Mouse (Mus musculus) 416B (cell line): ENCODE data around the gene Foxk1.

ENCODE experiments used
- DNase-seq: peaks from one replicate; pipeline ENCODE4 v3.0.0; 2011; ENCODE audit warnings: low read depth

Gene Foxk1

DNA sequence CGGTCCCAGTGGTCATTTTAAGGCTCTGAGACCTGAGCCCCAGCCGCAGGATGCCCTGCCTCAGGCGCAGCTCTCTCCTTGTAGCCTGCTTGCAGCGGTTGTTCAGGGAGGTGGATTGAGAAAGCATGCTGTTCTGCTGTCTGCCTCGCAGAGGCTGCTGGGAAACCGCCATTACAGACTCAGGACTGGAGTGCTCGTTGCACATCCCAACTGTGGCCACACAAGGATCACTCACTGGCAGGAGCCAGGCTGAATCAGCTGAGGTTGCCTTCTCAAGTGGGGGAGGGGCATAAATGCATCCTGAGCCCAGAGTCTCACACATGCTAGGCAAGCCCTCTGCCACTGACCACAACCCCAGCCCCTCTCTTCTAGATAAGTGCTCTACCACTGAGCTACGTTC, 44.4 kb downstream of the Foxk1 start:
- peak; percentile 55 for DNase-seq

DNA sequence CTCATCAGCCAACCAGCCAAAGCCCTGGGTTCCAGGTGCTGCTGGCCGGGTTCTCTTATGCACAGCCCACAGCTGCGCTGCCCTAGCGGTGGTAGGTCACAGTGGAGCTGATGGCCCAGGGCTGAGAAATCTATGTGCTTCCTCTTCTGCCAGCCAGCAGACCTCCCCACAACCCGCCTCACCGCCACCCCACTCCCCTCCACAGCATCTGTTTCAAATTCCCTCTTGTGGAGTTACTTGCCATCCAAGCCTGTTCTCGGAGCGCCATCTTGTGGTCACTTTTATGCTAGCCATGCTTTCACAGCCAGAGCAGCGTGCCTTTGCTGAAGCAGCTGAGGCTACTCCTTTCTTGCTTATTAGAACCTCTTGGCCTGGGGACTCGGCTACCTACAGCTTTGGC, 46.8 kb downstream of the Foxk1 start:
- DNase-seq = peak; percentile 96

DNA sequence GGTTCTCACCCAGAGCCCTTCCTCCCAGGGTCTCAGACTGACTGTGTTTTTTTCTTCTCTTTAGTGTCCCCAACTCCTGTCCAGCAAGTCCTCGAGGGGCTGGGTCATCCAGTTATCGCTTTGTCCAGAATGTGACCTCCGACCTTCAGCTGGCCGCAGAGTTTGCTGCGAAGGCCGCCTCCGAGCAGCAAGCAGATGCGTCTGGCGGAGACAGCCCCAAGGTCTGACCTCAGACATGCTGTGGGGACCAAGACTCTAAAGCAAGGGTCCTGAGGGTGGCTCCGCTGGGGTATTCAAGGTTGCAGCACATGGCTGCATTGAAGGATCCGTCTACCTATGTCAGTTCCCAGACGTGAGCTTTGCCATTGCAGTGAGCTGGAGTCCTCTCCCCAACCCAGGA, 47.3 kb downstream of the Foxk1 start:
- no peak for DNase-seq

- DNase-seq = no peak
Observed at GRCm38 (mm10) chr5:142450846-142451245, 49.5 kb downstream of the Foxk1 start.

DNA sequence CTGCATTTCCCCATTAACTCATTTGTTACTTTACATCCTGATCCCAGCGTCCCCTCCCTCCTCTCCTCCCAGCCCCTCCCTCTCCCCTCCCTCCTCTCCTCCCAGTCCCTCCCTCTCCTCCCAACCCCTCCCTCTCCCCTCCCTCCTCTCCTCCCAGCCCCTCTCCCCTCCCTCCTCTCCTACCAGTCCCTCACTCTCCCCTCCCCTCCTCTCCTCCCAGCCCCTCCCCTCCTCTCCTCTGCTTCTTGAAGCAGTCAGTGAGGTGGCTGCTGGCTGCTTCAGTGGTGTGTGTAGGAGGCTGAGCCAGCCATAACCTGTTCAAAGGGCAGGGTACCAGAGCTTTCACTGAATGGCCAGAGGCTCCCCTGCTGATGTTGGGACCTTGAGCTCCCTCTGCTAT, 50.5 kb downstream of the Foxk1 start:
- DNase-seq = peak; percentile 79

DNA sequence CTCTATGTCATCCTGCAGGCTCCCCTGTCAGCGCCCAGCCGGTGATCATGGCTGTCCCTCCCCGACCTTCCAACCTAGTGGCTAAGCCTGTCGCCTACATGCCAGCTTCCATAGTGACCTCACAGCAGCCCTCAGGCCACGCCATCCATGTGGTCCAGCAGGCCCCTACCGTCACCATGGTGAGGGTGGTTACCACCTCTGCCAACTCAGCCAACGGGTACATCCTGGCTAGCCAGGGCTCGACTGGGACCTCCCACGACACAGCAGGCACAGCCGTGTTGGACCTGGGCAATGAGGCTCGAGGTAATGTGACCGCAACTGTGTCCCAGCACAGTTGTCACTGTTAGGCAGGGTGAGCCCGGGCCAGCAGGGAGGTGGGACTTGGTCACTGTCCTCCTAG, 52.4 kb downstream of the Foxk1 start:
- no peak for DNase-seq

- DNase-seq = no peak
Observed at GRCm38 (mm10) chr5:142456318-142456717, 55.0 kb downstream of the Foxk1 start.

DNA sequence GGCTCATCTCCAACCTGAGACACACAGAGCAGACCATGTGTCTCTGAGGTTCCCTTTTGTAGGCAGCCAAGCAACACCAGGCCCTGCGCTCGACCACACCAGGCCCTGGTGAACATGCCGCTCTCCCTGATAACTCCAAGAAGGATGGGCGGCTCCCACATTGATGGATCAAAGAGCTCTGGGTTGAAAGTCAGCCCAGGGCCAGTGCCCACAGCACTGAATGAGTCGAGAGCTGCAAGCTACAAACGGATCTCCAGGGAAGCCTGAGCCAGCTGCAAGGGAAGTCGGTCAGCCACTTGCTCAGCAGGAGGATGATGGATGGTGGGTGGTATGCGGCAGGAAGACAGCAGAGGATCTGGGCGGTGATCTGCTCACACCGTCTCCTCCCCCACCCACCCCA, 56.0 kb downstream of the Foxk1 start:
- DNase-seq = no peak

GRCm38 (mm10) chr5:142458791-142459557, 57.7 kb downstream of the Foxk1 start:
- DNase-seq = no peak

- no peak for DNase-seq
Observed at GRCm38 (mm10) chr5:142459834-142460233, 58.5 kb downstream of the Foxk1 start.

DNA sequence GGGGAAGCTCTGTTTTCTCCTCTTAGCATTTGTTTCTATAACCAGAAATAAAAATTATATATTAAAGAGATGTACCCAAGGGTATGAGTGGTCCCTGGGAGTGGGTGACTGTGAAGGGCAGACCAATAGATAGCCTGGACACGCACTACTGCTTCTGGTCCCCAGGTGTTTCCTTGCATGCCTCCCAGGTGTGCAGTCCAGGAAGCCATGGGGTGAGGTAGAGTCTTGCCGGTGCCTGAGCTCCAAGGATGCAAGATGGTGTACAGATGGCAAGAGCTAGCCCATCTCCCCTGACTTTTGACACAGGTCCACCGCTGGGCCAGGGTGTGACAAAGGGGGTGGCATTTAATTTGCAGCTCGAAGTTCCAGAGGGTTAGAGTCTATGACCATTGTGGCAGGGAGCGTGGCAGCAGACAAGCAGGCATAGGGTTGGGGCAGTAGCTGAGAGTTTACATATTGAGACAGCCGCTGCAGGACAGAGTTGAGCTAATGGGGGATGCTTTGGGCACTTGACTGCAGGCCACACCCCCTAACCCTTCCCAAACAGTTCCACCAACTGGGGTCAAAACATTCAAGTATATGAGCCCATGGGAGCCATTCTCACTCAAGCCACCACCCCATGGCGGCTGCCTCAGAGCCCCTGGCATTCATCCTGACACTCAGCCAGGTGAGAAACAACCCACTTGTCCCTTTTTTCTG, 60.8 kb downstream of the Foxk1 start:
- no peak for DNase-seq

DNA sequence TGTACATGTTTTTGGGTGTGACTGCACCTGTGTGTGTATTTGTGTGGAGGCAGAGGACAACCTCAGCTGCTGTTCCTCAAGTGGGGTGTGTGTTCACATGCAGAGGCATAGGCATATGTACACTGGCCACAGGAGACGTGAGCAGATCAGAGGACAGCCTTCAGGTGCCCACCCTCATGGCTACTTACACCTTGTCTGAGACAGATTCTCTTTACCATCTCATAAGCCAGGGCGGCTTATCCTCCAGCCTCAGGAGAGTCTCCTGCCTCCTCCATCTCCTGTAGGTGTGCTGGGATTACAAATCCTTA, 61.3 kb downstream of the Foxk1 start:
- no peak for DNase-seq

DNA sequence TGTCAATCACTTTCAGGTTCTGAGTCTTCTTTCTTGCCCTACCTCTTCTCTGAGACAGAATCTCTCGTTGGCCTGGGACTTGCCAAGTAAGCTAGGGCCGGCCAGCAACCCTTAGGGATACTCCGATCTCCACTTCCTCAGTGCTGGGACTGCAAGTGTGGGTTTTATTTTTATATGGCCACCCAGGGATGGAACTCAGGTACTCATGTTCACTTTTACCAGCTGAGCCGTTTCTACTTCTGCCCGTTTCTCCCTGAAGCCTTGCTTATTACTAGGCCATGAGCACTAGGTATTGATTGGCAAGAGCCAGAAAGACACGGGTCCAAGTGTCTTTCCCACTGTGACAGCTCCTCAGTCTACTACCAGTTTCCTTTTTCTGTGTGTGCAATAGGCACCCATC, 61.7 kb downstream of the Foxk1 start:
- no peak for DNase-seq

DNA sequence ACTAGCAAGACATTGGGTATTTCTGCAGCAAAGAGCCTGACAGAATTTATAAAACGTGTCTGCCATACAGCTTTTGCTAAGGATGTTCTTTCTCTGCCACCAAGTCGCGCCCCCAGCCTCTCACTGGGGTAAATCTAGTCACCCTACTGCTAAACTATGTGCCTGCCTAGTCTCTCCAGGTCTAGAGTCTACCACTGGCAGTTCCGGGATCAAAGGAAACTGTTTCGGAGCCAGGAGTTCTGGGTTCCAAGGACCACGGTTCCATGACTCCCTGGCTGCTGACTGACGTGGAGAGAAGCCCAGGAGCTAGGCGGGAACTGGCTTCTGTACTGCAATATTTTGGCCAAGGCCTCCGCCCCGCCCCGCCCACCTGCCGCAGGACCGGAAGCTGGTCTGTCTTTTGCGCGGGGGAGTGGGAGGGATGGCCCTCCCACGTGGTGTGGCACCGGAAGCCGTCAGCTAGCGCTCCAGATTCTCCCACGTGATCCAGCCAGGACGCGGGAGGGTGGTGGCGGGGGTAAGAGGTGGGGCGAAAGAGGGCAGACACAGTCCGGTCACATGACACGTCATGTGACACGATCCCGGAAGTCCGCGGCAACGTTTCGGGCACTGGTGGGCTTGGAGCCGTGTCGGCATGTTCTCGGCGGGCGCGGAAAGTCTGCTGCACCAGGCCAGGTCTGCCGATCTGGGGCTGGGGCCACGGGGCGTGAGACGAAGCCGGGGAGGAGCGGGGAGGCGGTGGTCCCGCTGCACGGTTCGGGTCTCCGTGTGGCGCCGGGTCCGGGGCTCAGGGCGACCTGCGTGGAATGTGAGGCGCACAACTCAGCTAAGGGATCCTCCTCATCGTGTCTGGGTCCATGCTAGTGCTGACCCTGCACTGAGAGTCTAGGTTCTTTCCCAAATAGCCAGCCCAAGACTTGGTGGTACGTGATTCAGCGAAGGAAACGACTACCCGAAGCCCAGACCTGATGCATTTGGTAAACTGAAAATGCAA, 62.5 kb downstream of the Foxk1 start, which contains the start of gene Ap5z1:
Ap5z1 (plus strand) TSS at position 484 of the 994 bp plus-strand sequence.
- DNase-seq = peak; percentile 99

GRCm38 (mm10) chr5:142468375-142468774, 67.1 kb downstream of the Foxk1 start:
- DNase-seq = no peak

GRCm38 (mm10) chr5:142469796-142470195, 68.5 kb downstream of the Foxk1 start:
- DNase-seq = no peak

DNA sequence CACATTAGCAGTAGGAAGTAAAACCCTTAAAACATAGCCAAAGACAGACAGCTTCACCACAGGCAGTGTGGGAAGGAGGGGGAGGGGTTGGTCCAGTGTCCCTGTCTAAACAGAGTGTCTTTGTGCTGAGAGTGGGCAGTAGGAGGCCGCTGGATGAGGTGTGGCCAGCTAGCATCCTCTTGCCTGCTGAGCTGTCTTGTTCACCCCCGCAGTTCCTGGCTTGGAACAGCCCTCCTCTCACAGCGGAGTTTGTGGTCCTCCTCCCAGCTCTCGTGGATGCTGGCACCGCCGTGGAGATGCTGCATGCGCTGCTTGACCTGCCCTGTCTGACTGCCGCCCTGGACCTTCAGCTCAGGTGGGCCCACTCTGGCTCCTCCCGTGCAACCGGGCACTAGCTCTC, 72.4 kb downstream of the Foxk1 start:
- DNase-seq = no peak

DNA sequence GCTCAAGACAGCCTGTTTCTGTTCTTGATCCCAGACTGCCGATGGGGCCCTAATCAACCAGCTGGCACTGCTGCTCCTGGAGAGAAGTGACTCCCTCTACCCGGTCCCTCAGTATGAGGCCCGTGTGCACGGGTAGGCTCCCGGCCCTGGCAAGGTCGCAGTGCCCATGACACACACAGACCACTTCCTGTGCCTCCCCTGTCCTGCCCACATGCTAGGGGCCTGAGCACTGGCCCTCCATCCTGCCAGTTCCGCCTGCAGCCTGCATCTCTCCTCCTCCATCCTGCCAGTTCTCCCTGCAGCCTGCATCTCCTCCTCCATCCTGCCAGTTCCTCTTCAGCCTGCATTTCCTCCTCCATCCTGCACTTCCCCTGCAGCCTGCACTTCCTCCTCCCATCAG, 74.4 kb downstream of the Foxk1 start:
- peak; percentile 77 for DNase-seq

GRCm38 (mm10) chr5:142477346-142477745, 76.0 kb downstream of the Foxk1 start:
- DNase-seq = peak; percentile 80

- peak; percentile 33 for DNase-seq
Observed at GRCm38 (mm10) chr5:142477866-142478615, 76.7 kb downstream of the Foxk1 start.

DNA sequence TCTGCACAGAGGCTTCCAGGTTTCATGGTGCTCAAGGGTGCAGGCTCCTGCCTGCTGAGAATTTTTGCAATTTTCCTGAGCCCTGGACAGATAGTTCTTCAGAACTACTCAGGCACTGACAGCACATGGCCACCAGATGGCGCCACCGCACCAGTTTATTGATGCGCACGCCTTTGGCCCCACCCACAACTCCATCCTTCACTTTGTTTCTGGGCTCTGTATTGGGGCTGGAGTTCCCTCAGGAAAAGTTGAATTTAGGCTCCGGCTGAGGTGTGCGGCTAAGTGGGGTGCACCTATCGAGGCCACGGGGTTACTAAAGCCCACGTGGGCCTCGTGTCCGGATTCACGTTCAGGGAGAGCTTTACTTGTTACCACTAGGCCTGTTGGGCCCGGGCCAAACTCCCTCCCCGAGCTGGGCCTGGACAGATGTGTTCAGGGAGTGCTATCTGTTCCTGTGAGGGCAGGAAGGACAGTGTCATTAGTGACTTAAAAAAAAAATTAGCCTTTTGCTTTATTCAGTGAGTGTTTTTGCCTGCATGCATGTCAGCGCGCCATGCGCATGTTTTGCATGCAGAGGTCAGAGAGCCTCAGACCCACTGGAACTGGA, 77.6 kb downstream of the Foxk1 start:
- peak; percentile 75 for DNase-seq
